Mouse (Mus musculus): Measurements from ENCODE around the gene Fas.

DNA sequence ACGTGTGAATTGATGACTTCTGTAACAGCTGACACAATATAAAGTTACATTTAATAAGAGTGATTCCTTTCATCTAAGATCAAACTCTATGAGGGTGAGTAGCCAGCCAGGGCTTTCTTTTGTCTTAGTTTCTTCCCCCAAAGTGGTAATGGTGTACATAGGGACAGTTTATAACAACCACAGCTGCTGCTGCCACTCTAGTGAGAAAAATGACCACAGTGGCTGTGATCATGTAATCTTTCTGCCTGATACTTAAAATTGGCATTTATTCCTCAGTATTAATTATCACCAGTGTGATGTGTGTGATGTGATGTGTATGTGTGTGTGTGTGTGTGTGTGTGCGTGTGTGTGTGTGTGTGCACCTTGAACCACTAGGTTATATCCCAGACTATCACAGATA lies 38.6 kb upstream of the Fas start:
- TF ChIP-seq POLR2A (IDR thresholded peaks at IDR 0.05; ENCODE audit: insufficient read length, low read depth) (no peak), POLR2AphosphoS2 (IDR thresholded peaks at IDR 0.05; ENCODE audit: insufficient read length, low read depth) (no peak), CEBPB (IDR thresholded peaks at IDR 0.05; ENCODE audit: insufficient read depth, poor library complexity, severe bottlenecking) (no peak), REST (IDR thresholded peaks at IDR 0.05; ENCODE audit: insufficient read depth, insufficient read length) (no peak), MAX (IDR thresholded peaks at IDR 0.05; ENCODE audit: low read depth) (no peak), E2F4 (IDR thresholded peaks at IDR 0.05; ENCODE audit: insufficient read depth) (no peak)
